Mouse (Mus musculus) hindbrain, embryonic 15.5 days (tissue): ENCODE data around the gene Nf1. TPM values are rescaled to one million over a fixed set of nuclear protein-coding genes. Genes with fewer than 3 reads are reported as not detected.

Experiments
- polyA plus RNA-seq: library from polyadenylated mRNA; unstranded; fragments of >200 nt; fragmentation: Nextera tagmentation; extraction: Ambion mirVana; gene quantifications from 2 replicates; pipeline ENCODE4 v1.2.1, GENCODE M21; 2015

Nf1 gene
- polyA plus RNA-seq, 1 experiment from 2014 or later: 6.1 TPM

Other genes with a start within 250 kb of the Nf1 start
- gene Ksr1, start 193.3 kb upstream of the Nf1 start, polyA plus RNA-seq: 5.0 and 5.6 TPM in 2 replicates
- 406 and 435 TPM in 2 replicates for gene Wsb1, start 85.0 kb upstream of the Nf1 start, polyA plus RNA-seq
- not detected in 2 replicates for gene Gm9964, start 42.8 kb upstream of the Nf1 start, polyA plus RNA-seq
- gene Omg, start 164.4 kb downstream of the Nf1 start, polyA plus RNA-seq: 7.9 and 8.2 TPM in 2 replicates
- gene Evi2b, start 184.1 kb downstream of the Nf1 start, polyA plus RNA-seq: not detected in 2 replicates
- gene Evi2, start 190.9 kb downstream of the Nf1 start, polyA plus RNA-seq: 0.56 and 0.58 TPM in 2 replicates
- 3.2 and 3.7 TPM in 2 replicates for gene Evi2a, start 190.9 kb downstream of the Nf1 start, polyA plus RNA-seq